Mouse (Mus musculus) olfactory bulb, adult 2 months (tissue): ENCODE data around the gene Daam1.

Source experiments
- CTCF ChIP-seq: fragments of 200-500 bp; IDR thresholded peaks from 2 replicates; pipeline ENCODE4 v1.5.1; 2012; ENCODE audit warnings: low read depth, mild to moderate bottlenecking, low read length, moderate library complexity; ENCODE audit not compliant: insufficient read depth
- POLR2A ChIP-seq: fragments of 200-500 bp; IDR thresholded peaks from 2 replicates; pipeline ENCODE4 v1.6.1; 2012; ENCODE audit warnings: mild to moderate bottlenecking, low read depth, low read length, moderate library complexity; ENCODE audit not compliant: insufficient read depth

- TF ChIP-seq POLR2A (no peak), CTCF (no peak)
Measured at GRCm38 (mm10) chr12:71997364-71997763, 166.5 kb downstream of the Daam1 start.
